Mouse (Mus musculus): ENCODE data around the gene Bsdc1. TPM values are rescaled to one million over a fixed set of nuclear protein-coding genes. Genes with fewer than 3 reads are reported as not detected.

Bsdc1 gene
- polyA plus RNA-seq (2014; fragmentation: Illumina TruSeq; extraction: RNeasy Lipid Tissue Mini Kit (QIAGEN cat#74804); ENCODE audit: low read depth, low replicate concordance) = 13.3 TPM

GRCm38 (mm10) chr4:129461183-129461960, at the start of gene Bsdc1:
TSS of gene Bsdc1 (plus strand) at chr4:129461581.

GRCm38 (mm10) chr4:129440340-129441063, 20.9 kb upstream of the Bsdc1 start, which contains the start of gene Zbtb8b:
TSS of gene Zbtb8b (minus strand) at chr4:129440853.

GRCm38 (mm10) chr4:129490972-129491880, 29.8 kb downstream of the Bsdc1 start, which contains the start of the genes Tssk3 and Fam229a:
TSS of gene Tssk3 (minus strand) at chr4:129491022.
TSS of gene Fam229a (plus strand) at chr4:129491190.

GRCm38 (mm10) chr4:129513086-129513767, 51.8 kb downstream of the Bsdc1 start, which contains the start of gene Marcksl1:
TSS of gene Marcksl1 (plus strand) at chr4:129513581.

Other genes with a start within 250 kb of the Bsdc1 start
- 3.1 TPM for gene C77080, start 200.2 kb upstream of the Bsdc1 start, polyA plus RNA-seq (2014; fragmentation: Illumina TruSeq; extraction: RNeasy Lipid Tissue Mini Kit (QIAGEN cat#74804); ENCODE audit: low read depth, low replicate concordance)
- gene Sync, start 174.0 kb upstream of the Bsdc1 start, polyA plus RNA-seq (2014; fragmentation: Illumina TruSeq; extraction: RNeasy Lipid Tissue Mini Kit (QIAGEN cat#74804); ENCODE audit: low read depth, low replicate concordance) = not detected
- 109 TPM for gene Rbbp4, start 126.2 kb upstream of the Bsdc1 start, polyA plus RNA-seq (2014; fragmentation: Illumina TruSeq; extraction: RNeasy Lipid Tissue Mini Kit (QIAGEN cat#74804); ENCODE audit: low read depth, low replicate concordance)
- 129 TPM for gene Zbtb8os, start 125.9 kb upstream of the Bsdc1 start, polyA plus RNA-seq (2014; fragmentation: Illumina TruSeq; extraction: RNeasy Lipid Tissue Mini Kit (QIAGEN cat#74804); ENCODE audit: low read depth, low replicate concordance)
- 0.58 TPM for gene Zbtb8a, start 83.5 kb upstream of the Bsdc1 start, polyA plus RNA-seq (2014; fragmentation: Illumina TruSeq; extraction: RNeasy Lipid Tissue Mini Kit (QIAGEN cat#74804); ENCODE audit: low read depth, low replicate concordance)
- gene Zbtb8b, start 20.7 kb upstream of the Bsdc1 start, polyA plus RNA-seq (2014; fragmentation: Illumina TruSeq; extraction: RNeasy Lipid Tissue Mini Kit (QIAGEN cat#74804); ENCODE audit: low read depth, low replicate concordance) = not detected
- not detected for gene Tssk3, start 29.4 kb downstream of the Bsdc1 start, polyA plus RNA-seq (2014; fragmentation: Illumina TruSeq; extraction: RNeasy Lipid Tissue Mini Kit (QIAGEN cat#74804); ENCODE audit: low read depth, low replicate concordance)
- not detected for gene Fam229a, start 29.6 kb downstream of the Bsdc1 start, polyA plus RNA-seq (2014; fragmentation: Illumina TruSeq; extraction: RNeasy Lipid Tissue Mini Kit (QIAGEN cat#74804); ENCODE audit: low read depth, low replicate concordance)
- 10.8 TPM for gene Marcksl1, start 52.0 kb downstream of the Bsdc1 start, polyA plus RNA-seq (2014; fragmentation: Illumina TruSeq; extraction: RNeasy Lipid Tissue Mini Kit (QIAGEN cat#74804); ENCODE audit: low read depth, low replicate concordance)
- gene Hdac1, start 81.1 kb downstream of the Bsdc1 start, polyA plus RNA-seq (2014; fragmentation: Illumina TruSeq; extraction: RNeasy Lipid Tissue Mini Kit (QIAGEN cat#74804); ENCODE audit: low read depth, low replicate concordance) = 17.1 TPM
- gene Lck, start 112.1 kb downstream of the Bsdc1 start, polyA plus RNA-seq (2014; fragmentation: Illumina TruSeq; extraction: RNeasy Lipid Tissue Mini Kit (QIAGEN cat#74804); ENCODE audit: low read depth, low replicate concordance) = 0.24 TPM
- gene Fam167b, start 117.0 kb downstream of the Bsdc1 start, polyA plus RNA-seq (2014; fragmentation: Illumina TruSeq; extraction: RNeasy Lipid Tissue Mini Kit (QIAGEN cat#74804); ENCODE audit: low read depth, low replicate concordance) = 0.48 TPM
- 19.5 TPM for gene Eif3i, start 139.1 kb downstream of the Bsdc1 start, polyA plus RNA-seq (2014; fragmentation: Illumina TruSeq; extraction: RNeasy Lipid Tissue Mini Kit (QIAGEN cat#74804); ENCODE audit: low read depth, low replicate concordance)
- gene Tmem234, start 139.1 kb downstream of the Bsdc1 start, polyA plus RNA-seq (2014; fragmentation: Illumina TruSeq; extraction: RNeasy Lipid Tissue Mini Kit (QIAGEN cat#74804); ENCODE audit: low read depth, low replicate concordance) = 29.8 TPM
- not detected for gene Dcdc2b, start 152.7 kb downstream of the Bsdc1 start, polyA plus RNA-seq (2014; fragmentation: Illumina TruSeq; extraction: RNeasy Lipid Tissue Mini Kit (QIAGEN cat#74804); ENCODE audit: low read depth, low replicate concordance)
- gene Iqcc, start 157.5 kb downstream of the Bsdc1 start, polyA plus RNA-seq (2014; fragmentation: Illumina TruSeq; extraction: RNeasy Lipid Tissue Mini Kit (QIAGEN cat#74804); ENCODE audit: low read depth, low replicate concordance) = 5.0 TPM
- gene Ccdc28b, start 162.4 kb downstream of the Bsdc1 start, polyA plus RNA-seq (2014; fragmentation: Illumina TruSeq; extraction: RNeasy Lipid Tissue Mini Kit (QIAGEN cat#74804); ENCODE audit: low read depth, low replicate concordance) = 3.7 TPM
- 5.4 TPM for gene Txlna, start 179.5 kb downstream of the Bsdc1 start, polyA plus RNA-seq (2014; fragmentation: Illumina TruSeq; extraction: RNeasy Lipid Tissue Mini Kit (QIAGEN cat#74804); ENCODE audit: low read depth, low replicate concordance)
- gene Kpna6, start 211.2 kb downstream of the Bsdc1 start, polyA plus RNA-seq (2014; fragmentation: Illumina TruSeq; extraction: RNeasy Lipid Tissue Mini Kit (QIAGEN cat#74804); ENCODE audit: low read depth, low replicate concordance) = 18.3 TPM
- 0.29 TPM for gene Tmem39b, start 235.3 kb downstream of the Bsdc1 start, polyA plus RNA-seq (2014; fragmentation: Illumina TruSeq; extraction: RNeasy Lipid Tissue Mini Kit (QIAGEN cat#74804); ENCODE audit: low read depth, low replicate concordance)

Measured in liver, adult 10 weeks (tissue).